Mouse (Mus musculus) hindbrain, postnatal 0 days (tissue): ENCODE data around the gene Gm49380. TPM values are rescaled to one million over a fixed set of nuclear protein-coding genes. Genes with fewer than 3 reads are reported as not detected.

Experiments
- ATAC-seq: fragments of 200-750 bp; cut with Nextera tagmentation; 2 replicates; pipeline ENCODE4 v1.8.0; 2017; ENCODE audit warnings: mild to moderate bottlenecking, moderate TSS enrichment, moderate library complexity
- DNase-seq: peaks from one replicate; pipeline ENCODE4 v3.0.0-alpha.2; 2015; ENCODE audit warnings: low spot score
- H3K27ac ChIP-seq: fragments of 300-500 bp; sonication (generic); 2 replicates; pipeline ENCODE4 v1.5.1; 2014; ENCODE audit warnings: mild to moderate bottlenecking
- H3K27me3 ChIP-seq: fragments of 300-500 bp; sonication (generic); 2 replicates; pipeline ENCODE4 v1.6.1; 2014; ENCODE audit warnings: low read length, mixed read lengths; ENCODE audit not compliant: insufficient read depth
- H3K36me3 ChIP-seq: fragments of 300-500 bp; sonication (generic); 2 replicates; pipeline ENCODE4 v1.6.1; 2014; ENCODE audit warnings: low read length, mixed read lengths; ENCODE audit not compliant: insufficient read depth
- H3K4me1 ChIP-seq: fragments of 300-500 bp; sonication (generic); 2 replicates; pipeline ENCODE4 v1.6.1; 2014; ENCODE audit warnings: antibody characterized with exemption, low read length, mixed read lengths; ENCODE audit not compliant: insufficient read depth
- H3K4me2 ChIP-seq: fragments of 300-500 bp; sonication (generic); 2 replicates; pipeline ENCODE4 v1.6.1; 2014; ENCODE audit warnings: low read depth, mild to moderate bottlenecking, low read length, moderate library complexity, mixed read lengths
- H3K4me3 ChIP-seq: fragments of 300-500 bp; sonication (generic); 2 replicates; pipeline ENCODE4 v1.5.1; 2014; ENCODE audit warnings: low read length
- H3K9ac ChIP-seq: fragments of 300-500 bp; sonication (generic); replicated peaks from 2 replicates; pipeline ENCODE4 v1.6.1; 2014; ENCODE audit warnings: mild to moderate bottlenecking, low read length, moderate library complexity, mixed read lengths
- H3K9me3 ChIP-seq: fragments of 300-500 bp; sonication (generic); 2 replicates; pipeline ENCODE4 v1.6.1; 2016; ENCODE audit warnings: low read length, mixed read lengths
- CTCF ChIP-seq: IDR thresholded peaks from 2 replicates; pipeline ENCODE4 v1.5.1; 2016; ENCODE audit warnings: antibody characterized with exemption, control low read depth, low read depth
- WGBS: fragments of 180-500 bp; shearing (Covaris S2); extraction: QIAGEN DNeasy Blood & Tissue Kit; methylation state at CpG from one replicate; pipeline ENCODE4 v1.1.7; 2014; 5-methylcytosine and 5-hydroxymethylcytosine counted together
- polyA plus RNA-seq: library from polyadenylated mRNA; unstranded; fragments of >200 nt; fragmentation: Nextera tagmentation; extraction: Ambion mirVana; gene quantifications from 2 replicates; pipeline ENCODE4 v1.2.1, GENCODE M21; 2015
- total RNA-seq: library from RNA; depleted of rRNA; stranded (reverse); fragments of >200 nt; gene quantifications from 2 replicates; pipeline ENCODE4 v1.2.3, GENCODE M21; 2014

Gm49380 gene
- total and polyA plus RNA-seq, 2 experiments from 2014 or later = not detected

DNA sequence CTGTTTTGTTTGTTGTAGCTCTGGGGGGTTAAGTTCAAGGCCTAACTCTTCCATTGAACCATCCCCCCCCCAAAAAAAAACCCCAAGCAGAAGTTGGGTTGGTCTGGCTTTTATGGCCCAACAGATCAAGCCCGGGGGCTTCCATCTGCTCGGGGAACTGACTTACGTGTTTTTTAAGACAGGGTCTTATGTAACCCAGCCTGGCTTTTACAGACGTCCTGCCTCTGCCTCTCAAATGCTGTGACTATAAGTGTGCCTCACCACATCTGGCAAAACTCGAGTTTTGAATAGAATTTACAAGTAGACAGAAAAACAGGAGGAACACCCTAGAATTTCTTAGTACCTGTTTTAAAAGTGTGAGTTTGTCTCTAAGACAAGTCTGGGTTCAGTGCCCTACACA lies 31.7 kb downstream of the Gm49380 start:
- Histone ChIP-seq H3K9ac (no peak overlapping the region), H3K9me3 (no peaks in the 10 kb centered on the region), H3K36me3 (no peaks in the 10 kb centered on the region), H3K4me3 (no peak overlapping the region), H3K27me3 (peaks cover 7% of the 10 kb centered on the region; the same call in 1 of the 2 replicates), H3K27ac (no peak overlapping the region), H3K4me1 (peaks cover 14% of the 10 kb centered on the region), H3K4me2 (no peak overlapping the region)
- TF ChIP-seq CTCF = no peak
- ATAC-seq = no peak
- no peak for DNase-seq
- 78% methylated on average over 5 of the region's 5 CpGs for WGBS

GRCm38 (mm10) chr9:44080953-44081352 lies 32.3 kb downstream of the Gm49380 start:
- Histone ChIP-seq H3K27ac (no peak overlapping the region), H3K4me2 (no peak overlapping the region), H3K36me3 (no peaks in the 10 kb centered on the region), H3K4me3 (no peak overlapping the region), H3K4me1 (peaks cover 14% of the 10 kb centered on the region), H3K9me3 (no peaks in the 10 kb centered on the region), H3K9ac (no peak overlapping the region), H3K27me3 (peaks cover 7% of the 10 kb centered on the region; the same call in 1 of the 2 replicates)
- 62% methylated on average over 5 of the region's 5 CpGs for WGBS
- no peak for DNase-seq
- ATAC-seq = no peak
- TF ChIP-seq CTCF = no peak

DNA sequence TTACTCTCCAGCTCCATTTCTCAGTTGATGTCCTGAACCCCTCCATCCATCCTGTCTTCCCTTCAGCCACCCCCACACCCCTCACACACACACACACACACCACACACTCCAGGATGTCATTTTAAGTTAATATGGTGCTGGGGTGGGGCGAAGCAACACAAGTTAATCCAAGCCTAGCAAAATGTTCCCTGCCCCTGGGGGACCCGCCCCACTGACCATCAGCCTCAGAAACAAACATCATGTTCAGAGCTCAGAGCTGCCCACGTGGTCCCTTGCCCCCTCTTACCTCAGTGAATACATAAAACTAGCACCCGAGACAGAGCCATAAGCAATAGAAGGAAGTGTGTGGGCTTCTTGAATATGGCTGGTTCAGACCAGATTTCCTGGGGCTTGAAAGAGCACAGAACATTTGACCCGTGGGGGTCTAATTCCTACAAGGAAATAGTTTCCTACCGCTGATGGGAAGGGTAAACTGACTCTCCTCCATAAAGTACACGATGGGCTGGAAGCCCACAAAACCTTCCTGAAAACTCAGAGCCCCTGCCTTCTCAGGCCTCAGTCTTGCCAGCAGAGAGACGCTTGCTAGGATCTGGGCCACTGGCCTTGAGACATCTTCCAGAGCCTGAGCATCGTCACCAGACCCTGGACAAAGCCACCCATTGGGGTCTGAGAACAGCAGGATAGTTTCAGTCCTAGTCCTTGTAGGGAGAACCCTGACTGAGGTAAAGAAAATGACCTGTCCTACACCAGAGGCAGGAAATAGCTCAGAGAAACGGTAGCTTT lies 33.1 kb downstream of the Gm49380 start:
- Histone ChIP-seq H3K4me3 (no peak overlapping the region), H3K36me3 (no peaks in the 10 kb centered on the region), H3K4me1 (peaks cover 12% of the 10 kb centered on the region; the same call in 1 of the 2 replicates), H3K9me3 (no peaks in the 10 kb centered on the region), H3K27me3 (peaks cover 7% of the 10 kb centered on the region; the same call in 1 of the 2 replicates), H3K4me2 (no peak overlapping the region), H3K27ac (no peak overlapping the region), H3K9ac (no peak overlapping the region)
- TF ChIP-seq CTCF = no peak
- DNase-seq (no peak), ATAC-seq (no peak)
- WGBS = 79% methylated on average over 10 of the region's 10 CpGs

GRCm38 (mm10) chr9:44078955-44079756 lies 34.1 kb downstream of the Gm49380 start:
- peak; percentile 91 for ATAC-seq
- Histone ChIP-seq H3K9ac (no peak overlapping the region), H3K4me2 (no peak overlapping the region; the same call in 1 of the 2 replicates)

DNA sequence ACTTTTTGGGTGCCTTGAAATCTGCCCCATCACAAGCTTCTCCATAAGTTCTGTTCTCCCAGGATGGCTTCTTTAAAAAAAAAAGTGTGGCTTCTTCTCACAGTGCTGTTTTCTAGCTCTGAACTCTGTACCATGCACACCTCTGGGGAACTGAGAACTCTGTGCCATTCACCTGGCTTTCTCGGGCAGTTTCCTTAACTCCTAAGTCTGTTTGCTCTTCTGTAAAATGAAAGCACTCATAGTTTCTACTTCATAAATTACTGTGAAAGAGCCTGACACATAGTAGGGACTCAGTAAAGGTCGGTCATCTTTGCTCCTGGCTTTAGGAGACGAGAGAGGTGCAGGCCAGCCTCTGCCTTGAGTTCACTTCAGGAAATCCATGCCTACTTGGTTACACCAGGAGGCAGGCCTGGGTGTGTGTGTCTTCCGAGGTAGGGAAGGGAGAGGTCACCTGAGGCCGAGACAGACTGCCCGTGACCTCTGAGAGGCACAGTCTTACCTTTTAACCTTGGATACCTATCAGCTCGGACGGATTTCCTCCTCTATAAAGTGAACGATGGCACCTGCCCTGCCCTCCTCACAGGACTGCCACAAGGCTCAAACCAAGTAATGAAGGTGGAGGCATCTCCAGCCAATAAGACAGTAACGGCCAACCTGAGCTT lies 35.0 kb downstream of the Gm49380 start:
- Histone ChIP-seq H3K4me1 (no peaks in the 10 kb centered on the region; the same call in 1 of the 2 replicates), H3K9ac (no peak overlapping the region), H3K4me2 (no peak overlapping the region), H3K4me3 (no peak overlapping the region), H3K27me3 (peaks cover 7% of the 10 kb centered on the region; the same call in 1 of the 2 replicates), H3K27ac (peak overlapping the region; percentile 46; the same call in 1 of the 2 replicates), H3K9me3 (no peaks in the 10 kb centered on the region), H3K36me3 (no peaks in the 10 kb centered on the region)
- DNase-seq (no peak), ATAC-seq (no peak)
- no peak for TF ChIP-seq CTCF
- 86% methylated on average over 10 of the region's 10 CpGs for WGBS

More at GRCm38 (mm10) chr9:44078955-44079756, 34.1 kb downstream of the Gm49380 start:
- H3K4me3 ChIP-seq = no peak overlapping the region
- H3K27me3 ChIP-seq = peaks cover 7% of the 10 kb centered on the region; the same call in 1 of the 2 replicates
- H3K27ac ChIP-seq = peak overlapping the region; percentile 46; the same call in 1 of the 2 replicates
- 31% methylated on average over 15 of the region's 16 CpGs for WGBS
- DNase-seq = peak; percentile 85
- peaks cover 4% of the 10 kb centered on the region; the same call in 1 of the 2 replicates for H3K4me1 ChIP-seq
- no peak for TF ChIP-seq CTCF
- no peaks in the 10 kb centered on the region for H3K9me3 ChIP-seq
- H3K36me3 ChIP-seq = no peaks in the 10 kb centered on the region

DNA sequence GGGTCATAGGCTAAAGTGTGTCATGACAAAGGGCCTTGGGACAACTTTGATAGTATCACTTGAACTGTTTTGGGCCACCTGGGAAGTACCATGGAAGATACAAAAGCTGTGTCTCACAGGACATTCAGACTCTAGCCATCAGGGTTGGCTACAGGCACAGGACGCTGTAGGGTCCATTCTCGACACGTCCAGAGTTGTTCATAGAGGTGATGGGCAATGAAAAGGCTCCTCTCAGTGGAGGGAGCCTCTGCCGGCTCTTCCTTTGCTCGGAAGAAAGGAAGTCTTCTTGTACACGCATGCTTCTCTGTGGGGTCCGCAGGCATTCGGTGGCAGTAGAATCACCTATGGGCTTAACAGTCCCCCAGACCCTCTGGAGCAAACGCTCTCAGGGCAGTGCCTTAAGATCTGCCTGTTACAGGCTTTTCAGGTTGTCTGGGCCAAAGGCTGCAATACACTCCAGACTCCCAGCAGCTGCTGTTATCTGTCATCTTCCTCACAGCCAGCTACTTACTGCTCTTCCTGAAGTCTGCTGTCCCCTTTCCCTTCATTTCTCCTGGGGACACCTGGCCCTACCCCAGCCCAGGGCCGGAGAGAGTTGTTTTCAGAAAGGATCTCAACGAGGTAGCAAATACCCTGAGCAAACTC lies 35.9 kb downstream of the Gm49380 start:
- Histone ChIP-seq H3K27ac (no peak overlapping the region), H3K4me3 (no peak overlapping the region), H3K9ac (no peak overlapping the region), H3K36me3 (no peaks in the 10 kb centered on the region), H3K9me3 (no peaks in the 10 kb centered on the region), H3K4me1 (no peaks in the 10 kb centered on the region; the same call in 1 of the 2 replicates), H3K27me3 (peaks cover 2% of the 10 kb centered on the region; the same call in 1 of the 2 replicates), H3K4me2 (0 out of 2 replicates have a peak overlapping the region, but pooled peaks have one; percentile 21)
- ATAC-seq = no peak
- no peak for DNase-seq
- WGBS = 85% methylated on average over 11 of the region's 11 CpGs
- TF ChIP-seq CTCF = no peak
